Mouse (Mus musculus): ENCODE results near the gene Uck2.
A peak's percentile ranks its signal among the peaks of the same experiment; 100 is the strongest.

Gene Uck2

GRCm38 (mm10) chr1:167285320-167285355, at the start of gene Uck2:
Uck2 (minus strand) TSS chr1:167285320.
- no peak for TF ChIP-seq GATA4 (IDR thresholded peaks at IDR 0.05; ENCODE audit: insufficient replicate concordance, low read length)

- TF ChIP-seq GATA4 (IDR thresholded peaks at IDR 0.05; ENCODE audit: insufficient replicate concordance, low read length): no peak
These were observed 46.0 kb upstream of the Uck2 start for GRCm38 (mm10) chr1:167331106-167331505.

DNA sequence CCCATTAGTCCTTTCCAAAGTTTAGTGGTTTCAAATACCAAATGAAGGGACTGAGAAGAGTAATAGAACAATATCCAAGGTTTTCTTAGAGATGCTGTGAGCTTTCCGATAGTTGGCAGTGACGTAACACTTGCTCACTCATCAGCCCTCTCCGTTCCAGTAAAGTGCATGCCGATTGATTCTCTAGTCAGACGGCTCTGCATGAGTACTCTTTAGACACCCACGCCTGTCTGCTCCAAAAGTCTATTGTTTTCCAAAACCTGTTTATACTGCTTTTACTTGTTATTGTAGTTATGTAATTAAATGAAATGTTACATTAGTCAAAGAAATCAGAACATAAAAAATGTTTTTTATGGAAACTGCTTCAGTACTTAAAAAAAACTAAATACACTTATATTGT, 43.7 kb upstream of the Uck2 start:
- TF ChIP-seq GATA4 (IDR thresholded peaks at IDR 0.05; ENCODE audit: insufficient replicate concordance, low read length): no peak

- no peak for TF ChIP-seq GATA4 (IDR thresholded peaks at IDR 0.05; ENCODE audit: insufficient replicate concordance, low read length)
These were observed 36.6 kb upstream of the Uck2 start for GRCm38 (mm10) chr1:167321691-167322090.

GRCm38 (mm10) chr1:167313220-167313619, 28.1 kb upstream of the Uck2 start:
- no peak for TF ChIP-seq GATA4 (IDR thresholded peaks at IDR 0.05; ENCODE audit: insufficient replicate concordance, low read length)

GRCm38 (mm10) chr1:167312367-167312766, 27.2 kb upstream of the Uck2 start:
- no peak for TF ChIP-seq GATA4 (IDR thresholded peaks at IDR 0.05; ENCODE audit: insufficient replicate concordance, low read length)

DNA sequence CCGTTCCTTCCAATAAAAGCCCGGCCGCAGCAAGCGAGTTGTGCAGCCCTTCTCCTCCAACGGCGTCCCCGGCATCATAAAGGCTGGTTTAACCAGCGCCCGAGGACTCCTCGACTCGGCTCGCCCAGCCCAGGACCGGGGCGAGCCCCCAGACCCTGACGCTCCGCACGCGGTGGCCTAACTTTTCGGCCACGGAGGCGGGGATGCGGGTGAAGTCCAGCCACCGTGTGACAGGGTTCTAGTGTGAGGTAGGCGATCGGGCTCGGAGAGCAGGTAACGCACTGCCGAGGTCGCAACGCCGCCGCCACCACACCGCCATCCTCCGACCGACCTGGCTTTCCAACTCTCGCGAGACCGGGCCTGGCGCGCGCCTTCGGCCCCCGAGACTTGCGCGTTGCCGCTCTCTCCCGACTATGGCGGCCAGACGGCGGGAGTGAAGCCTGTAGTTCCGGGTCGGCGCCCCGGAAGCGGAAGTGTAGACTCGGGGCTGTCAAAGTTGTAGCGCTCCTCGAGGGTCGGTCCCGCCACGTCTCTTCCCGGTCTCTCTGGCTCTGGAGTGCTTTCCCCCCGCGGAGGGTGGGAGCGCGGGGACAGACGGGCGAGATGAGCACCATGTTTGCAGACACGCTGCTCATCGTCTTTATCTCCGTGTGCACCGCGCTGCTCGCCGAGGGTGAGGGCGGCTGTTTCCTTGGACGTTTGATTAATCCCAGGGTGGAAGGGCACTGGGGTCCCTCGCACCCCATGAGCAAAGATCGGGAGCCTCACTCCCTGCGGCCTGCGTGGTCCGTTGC, 23.3 kb upstream of the Uck2 start, which contains the start of gene Tmco1:
Gene Tmco1, plus strand, starts transcription at position 118 of the 794 bp plus-strand sequence.
- peak; percentile 40; the same call in 1 of the 2 replicates for TF ChIP-seq GATA4 (IDR thresholded peaks at IDR 0.05; ENCODE audit: insufficient replicate concordance, low read length)

DNA sequence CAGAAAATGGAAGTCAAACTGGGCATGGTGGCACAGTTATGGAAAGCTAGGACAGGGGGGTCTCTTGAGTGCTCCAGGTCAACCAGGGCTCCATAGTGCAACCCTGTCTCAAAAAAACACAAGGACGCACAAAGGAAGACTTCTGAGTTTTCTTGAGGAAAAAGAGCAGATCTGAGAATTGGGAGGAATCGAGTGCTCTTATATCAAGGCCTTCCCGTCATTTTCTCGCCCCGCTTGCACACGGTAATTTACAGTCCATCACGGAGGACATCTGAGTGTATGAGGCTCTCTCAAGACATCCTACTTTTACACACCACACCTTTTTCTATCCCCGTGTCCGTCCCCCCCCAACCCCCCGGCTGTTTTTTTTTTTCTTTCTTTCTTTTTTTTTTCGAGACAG, 22.6 kb upstream of the Uck2 start:
- TF ChIP-seq GATA4 (IDR thresholded peaks at IDR 0.05; ENCODE audit: insufficient replicate concordance, low read length): no peak

GRCm38 (mm10) chr1:167306451-167307240, 21.5 kb upstream of the Uck2 start:
- no peak for TF ChIP-seq GATA4 (IDR thresholded peaks at IDR 0.05; ENCODE audit: insufficient replicate concordance, low read length)

GRCm38 (mm10) chr1:167305501-167306137, 20.5 kb upstream of the Uck2 start:
- TF ChIP-seq GATA4 (IDR thresholded peaks at IDR 0.05; ENCODE audit: insufficient replicate concordance, low read length): no peak

DNA sequence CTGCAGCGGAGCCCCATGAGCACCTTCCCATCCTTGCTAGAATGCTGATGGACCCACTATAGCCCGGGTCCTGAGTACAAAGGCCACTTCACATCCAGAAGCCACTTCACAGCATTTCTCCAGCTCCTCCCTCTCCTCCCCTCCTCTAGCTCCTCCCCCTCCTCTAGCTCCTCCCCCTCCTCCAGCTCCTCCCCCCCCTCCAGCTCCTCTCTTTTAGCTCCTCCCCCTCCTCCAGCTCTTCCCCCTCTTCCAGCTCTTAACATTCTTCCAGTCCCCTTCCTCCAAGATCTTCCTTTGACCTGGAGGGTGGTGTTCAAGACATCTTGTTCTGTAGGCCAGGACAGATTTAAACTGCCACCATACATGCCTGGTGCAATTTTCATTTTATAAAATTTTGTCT, 15.0 kb upstream of the Uck2 start:
- no peak for TF ChIP-seq GATA4 (IDR thresholded peaks at IDR 0.05; ENCODE audit: insufficient replicate concordance, low read length)

- TF ChIP-seq GATA4 (IDR thresholded peaks at IDR 0.05; ENCODE audit: insufficient replicate concordance, low read length): no peak
These were observed 10.7 kb upstream of the Uck2 start for GRCm38 (mm10) chr1:167295679-167296402.

DNA sequence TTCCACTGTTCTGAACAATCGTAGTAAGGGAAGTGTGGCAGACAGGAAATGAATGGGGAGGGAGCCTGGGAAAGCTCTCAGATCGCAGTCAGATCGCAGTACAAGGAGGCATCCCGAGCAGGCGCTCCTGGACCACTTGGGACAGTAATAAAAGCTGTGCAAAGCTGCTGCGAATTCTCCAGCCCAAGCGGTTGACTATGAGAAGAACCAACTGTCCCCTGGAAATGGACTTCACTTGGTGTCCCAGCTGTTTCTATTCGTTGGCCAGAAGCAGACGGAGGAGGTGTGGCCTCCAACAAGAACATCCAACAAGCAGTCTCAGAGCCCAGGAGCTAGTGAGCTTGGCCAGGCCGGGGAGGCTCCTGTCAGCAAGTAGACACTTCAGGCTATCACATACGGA, 7.3 kb upstream of the Uck2 start:
- TF ChIP-seq GATA4 (IDR thresholded peaks at IDR 0.05; ENCODE audit: insufficient replicate concordance, low read length): no peak

DNA sequence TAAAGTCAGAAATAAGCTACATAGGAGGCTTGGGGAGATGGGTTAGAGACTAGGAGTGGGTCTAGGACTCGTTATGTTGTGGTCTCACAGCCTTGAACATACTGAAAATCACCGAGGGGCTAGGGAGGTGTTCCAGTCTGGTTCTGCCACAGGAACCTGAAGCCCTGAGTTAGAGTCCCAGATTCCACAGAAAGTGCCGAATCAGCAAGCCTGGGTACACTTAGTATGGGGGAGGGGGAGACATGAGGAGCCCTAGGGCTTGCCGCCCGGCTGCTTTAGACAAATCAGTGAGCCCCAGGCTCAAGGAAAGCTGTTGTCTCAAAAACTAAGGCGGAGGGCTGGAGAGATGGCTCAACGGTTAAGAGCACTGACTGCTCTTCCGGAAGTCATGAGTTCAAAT, 6.5 kb upstream of the Uck2 start:
- TF ChIP-seq GATA4 (IDR thresholded peaks at IDR 0.05; ENCODE audit: insufficient replicate concordance, low read length): no peak

GRCm38 (mm10) chr1:167290263-167290592, 5.1 kb upstream of the Uck2 start:
- no peak for TF ChIP-seq GATA4 (IDR thresholded peaks at IDR 0.05; ENCODE audit: insufficient replicate concordance, low read length)
